Mouse (Mus musculus) retina, embryonic 14.5 days (tissue): ENCODE results near the gene Gm28897.
"Not testable (repeated sequence)": the region's sequence is repeated elsewhere in the genome, so short reads cannot be mapped to it uniquely, and the experiment has no call there.

Experiments
- DNase-seq: peaks from one replicate; pipeline ENCODE4 v3.0.0-alpha.2; 2015; ENCODE audit warnings: low spot score

Gm28897 gene

GRCm38 (mm10) chrY:80926695-80927094, at the start of gene Gm28897:
Gene Gm28897, plus strand, starts transcription at chrY:80926995.
- not testable (repeated sequence) for DNase-seq
